Mouse (Mus musculus) bone marrow macrophage, adult 2 months (primary cell): ENCODE results near the gene Emc7. TPM values are rescaled to one million over a fixed set of nuclear protein-coding genes. Genes with fewer than 3 reads are reported as not detected.
"Not testable (repeated sequence)": the region's sequence is repeated elsewhere in the genome, so short reads cannot be mapped to it uniquely, and the experiment has no call there.

Experiments used
- H3K27ac ChIP-seq: 2 replicates; pipeline ENCODE4 v1.5.1; 2012; ENCODE audit warnings: low read depth, low read length; ENCODE audit not compliant: insufficient read depth
- H3K4me1 ChIP-seq: 2 replicates; pipeline ENCODE4 v1.6.1; 2012; ENCODE audit warnings: low read length; ENCODE audit not compliant: control insufficient read depth, insufficient read depth
- H3K4me3 ChIP-seq: 2 replicates; pipeline ENCODE4 v1.5.1; 2012; ENCODE audit warnings: mild to moderate bottlenecking, low read length, moderate library complexity; ENCODE audit not compliant: insufficient read depth
- CTCF ChIP-seq: IDR thresholded peaks from 2 replicates; pipeline ENCODE4 v1.5.1; 2012; ENCODE audit warnings: low read depth, mild to moderate bottlenecking, low read length, moderate library complexity
- POLR2A ChIP-seq: IDR thresholded peaks from 2 replicates; pipeline ENCODE4 v1.6.1; 2012; ENCODE audit warnings: mild to moderate bottlenecking, low read depth, low read length, borderline replicate concordance
- polyA plus RNA-seq: library from polyadenylated mRNA; stranded (reverse); fragments of >200 nt; gene quantifications from 2 replicates; pipeline ENCODE4 v1.2.4, GENCODE M21; 2012; ENCODE audit not compliant: missing spikeins, insufficient read depth, insufficient read length

Gene Emc7
- polyA plus RNA-seq, 1 experiment: 21.8 TPM

- H3K27ac ChIP-seq: no peak overlapping the region
Measured at GRCm38 (mm10) chr2:112445511-112445910, 9.3 kb upstream of the Emc7 start.

GRCm38 (mm10) chr2:112448046-112448445, 6.8 kb upstream of the Emc7 start:
- H3K4me3 ChIP-seq: peak overlapping the region; percentile 11; the same call in 1 of the 2 replicates
- peaks cover 41% of the 10 kb centered on the region for H3K4me1 ChIP-seq
- peak overlapping the region; percentile 99 for H3K27ac ChIP-seq

More at GRCm38 (mm10) chr2:112445511-112445910, 9.3 kb upstream of the Emc7 start:
- TF ChIP-seq POLR2A: no peak
- no peak for TF ChIP-seq CTCF
- H3K4me3 ChIP-seq: no peak overlapping the region
- peaks cover 33% of the 10 kb centered on the region for H3K4me1 ChIP-seq

- Histone ChIP-seq H3K4me1 (peaks cover 36% of the 10 kb centered on the region), H3K27ac (peak overlapping the region; percentile 99), H3K4me3 (peak overlapping the region; percentile 11; the same call in 1 of the 2 replicates)
- TF ChIP-seq CTCF (no peak), POLR2A (no peak)
Measured at GRCm38 (mm10) chr2:112448510-112449059, 6.2 kb upstream of the Emc7 start.

GRCm38 (mm10) chr2:112449597-112450296, 5.0 kb upstream of the Emc7 start:
- TF ChIP-seq CTCF (0 out of 2 replicates have a peak, but pooled peaks have one; percentile 26), POLR2A (no peak)
- Histone ChIP-seq H3K27ac (no peak overlapping the region), H3K4me3 (no peak overlapping the region), H3K4me1 (peaks cover 32% of the 10 kb centered on the region)

- H3K27ac ChIP-seq, H3K4me3 ChIP-seq: not testable (repeated sequence)
- H3K4me1 ChIP-seq: peaks cover 26% of the 10 kb centered on the region
Measured at GRCm38 (mm10) chr2:112452513-112452912, 2.3 kb upstream of the Emc7 start.

GRCm38 (mm10) chr2:112454125-112454861, 504 bp upstream of the Emc7 start:
- H3K4me1 ChIP-seq: peaks cover 22% of the 10 kb centered on the region
- peak overlapping the region; percentile 73 for H3K27ac ChIP-seq
- H3K4me3 ChIP-seq: peak overlapping the region; percentile 97
- TF ChIP-seq CTCF (no peak), POLR2A (no peak)

- Histone ChIP-seq H3K27ac (no peak overlapping the region), H3K4me3 (no peak overlapping the region), H3K4me1 (peaks cover 3% of the 10 kb centered on the region)
- TF ChIP-seq POLR2A (no peak), CTCF (no peak)
Measured at GRCm38 (mm10) chr2:112460557-112460956, 5.8 kb downstream of the Emc7 start.

GRCm38 (mm10) chr2:112469542-112469941, 14.7 kb downstream of the Emc7 start:
- no peak overlapping the region for H3K27ac ChIP-seq
- peaks cover 10% of the 10 kb centered on the region; the same call in 1 of the 2 replicates for H3K4me1 ChIP-seq
- H3K4me3 ChIP-seq: no peak overlapping the region
- TF ChIP-seq POLR2A (no peak), CTCF (no peak)

GRCm38 (mm10) chr2:112470961-112471381, 16.2 kb downstream of the Emc7 start:
- Histone ChIP-seq H3K27ac (no peak overlapping the region), H3K4me1 (peaks cover 16% of the 10 kb centered on the region), H3K4me3 (no peak overlapping the region)
- TF ChIP-seq POLR2A: no peak
- TF ChIP-seq CTCF: no peak

GRCm38 (mm10) chr2:112472076-112472475, 17.3 kb downstream of the Emc7 start:
- peaks cover 16% of the 10 kb centered on the region for H3K4me1 ChIP-seq
- H3K27ac ChIP-seq: no peak overlapping the region
- H3K4me3 ChIP-seq: no peak overlapping the region
- TF ChIP-seq POLR2A: no peak
- TF ChIP-seq CTCF: no peak
